Mouse (Mus musculus): ENCODE data around the gene Chst1.

DNA sequence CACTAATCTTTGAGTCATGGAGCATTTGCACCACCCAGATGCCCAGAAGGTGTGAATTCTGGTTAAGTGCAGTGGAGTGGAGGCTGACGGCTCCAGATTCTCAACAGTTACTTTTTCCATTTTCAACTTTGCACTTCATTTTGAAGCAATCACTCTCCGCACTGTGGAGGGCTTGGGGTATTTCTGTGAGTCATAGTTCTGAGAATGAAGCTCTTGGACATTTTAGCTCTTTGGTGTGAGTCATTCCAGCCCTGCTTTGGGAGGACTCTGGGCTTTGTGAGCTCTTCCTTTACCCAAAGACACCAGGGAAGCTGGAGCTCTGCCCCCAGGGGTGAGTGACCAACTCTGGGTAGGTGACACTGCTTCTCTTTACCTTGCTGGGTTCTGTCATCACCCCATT is 28.1 kb downstream of the Chst1 start:
- TF ChIP-seq POLR2A (IDR thresholded peaks at IDR 0.05; ENCODE audit: extremely low read depth, insufficient read depth, low read length) (no peak), CTCF (IDR thresholded peaks at IDR 0.05; ENCODE audit: extremely low read depth, insufficient read depth, low read length) (no peak)

Measured in cortical plate, adult 2 months (tissue).